Mouse (Mus musculus): ENCODE results near the gene Hmg20a. TPM values are rescaled to one million over a fixed set of nuclear protein-coding genes. Genes with fewer than 3 reads are reported as not detected.

Gene Hmg20a
- polyA plus RNA-seq (2012; ENCODE audit: insufficient read depth, insufficient read length, missing spikeins) = 12.6 and 13.9 TPM in 2 replicates

DNA sequence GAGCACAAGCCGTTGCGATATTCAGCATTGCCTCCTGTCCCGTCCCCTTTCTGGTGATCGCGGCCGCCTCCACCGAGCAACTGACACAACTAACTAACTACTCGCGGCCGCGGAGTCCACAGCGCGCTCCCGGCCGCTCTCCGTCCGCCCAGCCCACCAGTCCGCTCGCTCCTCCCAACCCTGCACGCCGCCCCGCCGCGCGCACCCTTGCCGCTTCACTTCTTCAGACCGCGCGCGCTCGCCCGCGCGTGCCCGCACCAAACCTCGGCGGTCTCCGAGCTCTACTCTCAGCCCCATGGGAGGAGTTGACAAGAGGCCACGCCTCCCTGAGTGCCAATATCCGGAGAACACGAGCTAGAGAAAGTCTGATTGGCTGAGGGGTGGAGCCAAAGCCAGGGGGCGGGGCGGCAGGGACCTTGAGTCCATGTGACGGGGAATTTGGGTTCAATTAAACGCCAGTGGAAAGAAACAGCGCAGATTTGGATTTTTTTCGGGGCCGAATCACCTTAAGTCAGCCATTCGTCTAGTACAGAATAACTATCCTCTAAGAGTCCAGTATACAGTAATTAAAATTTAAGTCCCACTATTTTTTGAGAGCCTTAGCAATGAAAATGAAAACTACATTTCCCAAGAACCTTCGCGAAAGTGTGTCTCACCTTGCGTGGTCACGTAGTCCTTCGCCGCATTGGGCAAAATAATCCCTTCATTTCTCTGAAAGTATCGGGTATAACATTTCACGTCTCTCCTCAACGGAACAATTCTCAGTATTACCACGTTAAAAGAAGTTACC lies at the start of gene Hmg20a, which contains the start of gene Peak1:
Gene Hmg20a, plus strand, starts transcription at position 662 of the 790 bp plus-strand sequence.
Gene Peak1, minus strand, starts transcription at position 120 of the 790 bp plus-strand sequence.
- Histone ChIP-seq H3K4me3 (ENCODE audit: insufficient read depth, low read depth, low read length) (peak within 1 kb of the TSS; percentile 94), H3K27ac (replicated peaks; ENCODE audit: low read depth, low read length) (peak within 1 kb of the TSS; percentile 95), H3K4me1 (ENCODE audit: control insufficient read depth, insufficient read depth, insufficient read length, low read length) (peaks cover 10% of the 10 kb centered on the region)

DNA sequence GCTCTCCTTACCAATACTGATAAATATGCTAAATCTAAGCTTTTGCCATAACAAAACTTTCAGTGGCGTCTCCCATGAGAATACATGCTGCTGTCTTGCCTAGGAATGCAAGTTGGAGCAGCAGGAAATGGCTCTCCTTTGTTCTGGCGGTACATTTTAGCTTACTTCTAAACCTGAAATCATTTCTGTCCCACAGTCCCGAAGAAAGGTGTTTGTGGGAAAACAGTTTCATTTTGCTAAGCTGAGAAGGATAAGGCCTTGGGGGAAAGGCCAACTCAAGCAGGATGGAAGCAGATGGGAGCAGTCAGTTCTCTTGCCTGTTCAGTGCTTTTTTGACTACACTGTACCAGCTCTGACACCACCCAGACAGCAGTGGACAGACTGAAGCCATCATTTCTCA lies 49.6 kb upstream of the Hmg20a start:
- Histone ChIP-seq H3K27ac (replicated peaks; ENCODE audit: low read depth, low read length) (peak overlapping the region; percentile 21), H3K4me1 (ENCODE audit: control insufficient read depth, insufficient read depth, insufficient read length, low read length) (peaks cover 11% of the 10 kb centered on the region), H3K4me3 (ENCODE audit: insufficient read depth, low read depth, low read length) (no peak overlapping the region)

DNA sequence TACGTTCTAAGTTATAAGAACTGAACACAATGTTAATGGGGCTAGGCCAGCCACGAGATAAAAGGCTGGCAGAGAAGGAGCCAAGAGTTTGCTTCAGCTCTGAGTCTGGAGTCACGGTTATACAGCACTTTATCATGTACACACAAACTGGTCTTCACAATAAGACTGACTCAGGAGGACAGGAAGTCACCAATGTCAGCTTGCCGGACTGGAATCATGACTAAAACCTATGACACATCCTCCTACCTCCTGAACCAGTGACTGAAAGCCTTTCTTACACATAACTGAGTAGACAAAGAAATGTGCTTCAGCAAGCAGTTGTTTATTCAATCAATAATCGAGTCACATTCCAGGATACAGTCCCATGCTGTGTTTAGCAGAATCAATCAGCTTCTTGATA lies 47.7 kb upstream of the Hmg20a start:
- no peak overlapping the region for H3K27ac ChIP-seq (replicated peaks; ENCODE audit: low read depth, low read length)
- H3K4me1 ChIP-seq (ENCODE audit: control insufficient read depth, insufficient read depth, insufficient read length, low read length) = peaks cover 16% of the 10 kb centered on the region
- H3K4me3 ChIP-seq (ENCODE audit: insufficient read depth, low read depth, low read length) = no peak overlapping the region

DNA sequence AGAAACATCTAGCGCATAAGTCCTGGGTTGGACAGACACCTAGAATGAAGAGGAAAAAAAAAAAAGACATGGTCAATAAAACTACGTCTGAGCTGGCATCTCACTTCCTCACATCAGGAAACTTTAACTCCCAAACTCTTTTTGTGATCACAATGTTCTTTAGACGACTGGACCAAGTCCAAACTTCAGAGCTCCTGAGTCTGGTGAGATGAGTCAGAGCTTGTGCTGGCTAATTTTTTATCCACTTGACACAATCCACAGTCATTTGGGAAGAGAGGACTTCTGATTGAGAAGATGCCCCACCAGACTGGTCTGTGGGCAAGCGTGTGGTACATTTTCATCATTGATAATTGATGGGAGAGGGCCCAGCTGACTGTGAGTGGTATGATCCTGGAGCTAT lies 44.0 kb upstream of the Hmg20a start:
- H3K4me3 ChIP-seq (ENCODE audit: insufficient read depth, low read depth, low read length) = no peak overlapping the region
- peaks cover 13% of the 10 kb centered on the region for H3K4me1 ChIP-seq (ENCODE audit: control insufficient read depth, insufficient read depth, insufficient read length, low read length)
- H3K27ac ChIP-seq (replicated peaks; ENCODE audit: low read depth, low read length) = no peak overlapping the region

DNA sequence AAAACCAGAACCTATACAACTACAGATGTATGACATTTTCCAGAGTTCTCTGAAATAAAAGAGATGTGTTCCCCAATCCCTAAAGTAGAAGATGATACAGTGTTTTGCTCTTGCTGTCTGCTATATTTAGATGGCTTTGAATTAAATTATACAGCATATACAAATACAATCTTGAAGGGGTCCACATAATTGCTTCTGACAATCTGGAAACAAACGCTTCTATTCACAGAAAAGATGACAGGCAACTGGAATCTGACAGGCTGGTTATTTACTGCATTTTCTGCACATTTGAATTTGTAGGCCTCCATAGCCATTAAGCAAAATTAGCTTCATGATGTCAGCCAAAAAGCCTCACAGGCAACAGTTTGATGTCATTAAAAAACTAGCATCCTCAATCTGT lies 35.6 kb upstream of the Hmg20a start:
- Histone ChIP-seq H3K4me1 (ENCODE audit: control insufficient read depth, insufficient read depth, insufficient read length, low read length) (no peaks in the 10 kb centered on the region), H3K27ac (replicated peaks; ENCODE audit: low read depth, low read length) (no peak overlapping the region), H3K4me3 (ENCODE audit: insufficient read depth, low read depth, low read length) (no peak overlapping the region)

DNA sequence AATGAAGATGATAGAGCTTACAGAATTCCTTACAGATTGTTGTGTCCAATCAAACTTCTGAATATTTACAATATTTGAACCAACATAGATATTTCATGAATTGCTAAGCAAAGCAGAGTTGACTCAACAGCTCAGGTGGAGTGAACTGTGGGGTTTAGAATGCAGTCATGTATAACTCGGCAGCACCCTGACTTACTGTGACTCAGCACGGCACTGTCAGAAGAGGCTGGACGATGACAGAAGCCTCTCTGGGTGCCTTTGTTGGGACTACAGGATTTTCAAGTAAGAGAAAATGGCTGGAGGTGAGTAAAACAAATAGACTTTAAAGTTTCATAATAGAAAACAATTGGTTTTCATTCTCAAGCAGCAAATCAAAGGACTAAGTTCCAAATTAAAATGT lies 25.6 kb upstream of the Hmg20a start:
- no peak overlapping the region for H3K4me3 ChIP-seq (ENCODE audit: insufficient read depth, low read depth, low read length)
- H3K4me1 ChIP-seq (ENCODE audit: control insufficient read depth, insufficient read depth, insufficient read length, low read length) = peaks cover 14% of the 10 kb centered on the region
- H3K27ac ChIP-seq (replicated peaks; ENCODE audit: low read depth, low read length) = no peak overlapping the region

DNA sequence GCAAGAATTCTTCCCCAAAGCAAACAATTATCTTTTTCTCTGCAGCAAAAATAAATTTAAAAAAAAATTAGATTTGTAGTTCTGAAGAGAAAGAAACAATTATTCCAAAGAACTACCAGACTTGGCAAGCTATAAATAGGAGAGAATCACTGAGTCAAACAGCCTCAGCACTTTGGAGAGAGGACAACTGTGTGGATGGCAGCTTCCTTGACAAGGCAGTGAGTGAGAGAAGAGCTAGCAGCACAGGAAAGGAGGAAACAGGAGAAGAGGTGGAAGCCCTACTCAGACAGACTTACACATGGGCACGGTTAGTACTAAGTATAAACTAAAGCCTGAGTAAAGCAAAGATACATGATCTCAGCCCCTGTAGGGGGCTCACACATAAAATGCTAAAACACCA lies 22.1 kb upstream of the Hmg20a start:
- Histone ChIP-seq H3K27ac (replicated peaks; ENCODE audit: low read depth, low read length) (no peak overlapping the region), H3K4me1 (ENCODE audit: control insufficient read depth, insufficient read depth, insufficient read length, low read length) (peaks cover 17% of the 10 kb centered on the region), H3K4me3 (ENCODE audit: insufficient read depth, low read depth, low read length) (no peak overlapping the region)

DNA sequence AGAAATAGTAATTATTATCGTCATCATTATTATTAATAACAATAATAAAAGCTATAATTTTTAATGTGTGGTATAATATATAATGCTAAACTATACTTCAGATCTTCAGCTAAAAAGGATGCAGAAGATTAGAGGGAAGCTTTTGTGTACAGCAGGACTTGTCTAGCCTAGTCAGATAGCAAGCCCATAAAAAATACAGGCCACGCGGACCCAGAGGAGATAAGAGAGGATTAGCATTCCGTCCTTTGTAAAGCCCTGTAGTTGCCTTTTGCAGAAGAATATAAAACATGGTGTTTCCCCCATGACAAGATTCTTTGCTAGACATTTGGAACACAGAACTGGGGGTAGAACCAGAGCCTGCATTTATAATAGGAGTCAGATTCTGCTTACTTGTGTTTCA lies 13.8 kb upstream of the Hmg20a start:
- no peak overlapping the region for H3K4me3 ChIP-seq (ENCODE audit: insufficient read depth, low read depth, low read length)
- no peak overlapping the region for H3K27ac ChIP-seq (replicated peaks; ENCODE audit: low read depth, low read length)
- H3K4me1 ChIP-seq (ENCODE audit: control insufficient read depth, insufficient read depth, insufficient read length, low read length) = peaks cover 10% of the 10 kb centered on the region; the same call in 1 of the 2 replicates

DNA sequence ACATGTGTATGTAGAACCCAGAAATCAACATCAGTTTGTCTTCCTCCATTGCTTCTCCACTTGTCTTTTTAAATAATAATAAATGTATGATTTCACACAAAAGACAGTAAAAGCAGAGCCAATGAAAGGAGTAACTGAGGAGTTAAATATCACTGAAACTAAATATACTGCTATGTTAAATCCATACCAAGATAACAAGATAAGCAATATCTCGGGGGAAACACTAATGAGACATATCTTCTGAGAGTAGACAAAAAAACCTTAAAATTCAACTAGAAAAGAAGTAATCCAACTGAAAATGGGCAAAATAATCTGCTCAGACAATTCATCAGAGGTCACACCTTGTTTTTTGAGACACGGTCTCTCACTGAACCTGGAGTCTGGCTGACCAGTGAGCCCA lies 8.5 kb upstream of the Hmg20a start:
- peaks cover 10% of the 10 kb centered on the region; the same call in 1 of the 2 replicates for H3K4me1 ChIP-seq (ENCODE audit: control insufficient read depth, insufficient read depth, insufficient read length, low read length)
- no peak overlapping the region for H3K4me3 ChIP-seq (ENCODE audit: insufficient read depth, low read depth, low read length)
- H3K27ac ChIP-seq (replicated peaks; ENCODE audit: low read depth, low read length) = no peak overlapping the region

DNA sequence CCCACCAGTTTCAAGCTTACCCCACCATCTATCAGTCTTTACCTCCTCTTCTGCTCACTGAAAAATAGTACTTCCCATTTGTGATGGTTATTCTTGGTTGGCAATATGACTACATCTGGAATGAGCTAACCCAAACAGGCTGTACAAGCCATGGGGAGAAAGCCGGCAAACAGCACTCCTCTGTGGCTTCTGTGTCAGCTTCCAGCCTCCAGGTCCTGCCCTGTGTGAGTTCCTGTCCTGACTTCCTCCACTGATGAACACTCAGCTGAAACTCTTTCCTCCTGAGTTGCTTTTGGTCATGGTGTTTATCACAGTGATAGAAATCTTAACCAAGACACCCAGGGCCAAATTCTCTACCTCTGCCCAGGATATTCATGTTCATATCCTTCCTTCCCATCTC lies 5.7 kb upstream of the Hmg20a start:
- Histone ChIP-seq H3K4me3 (ENCODE audit: insufficient read depth, low read depth, low read length) (no peak overlapping the region), H3K27ac (replicated peaks; ENCODE audit: low read depth, low read length) (peak overlapping the region; percentile 33; the same call in 1 of the 2 replicates), H3K4me1 (ENCODE audit: control insufficient read depth, insufficient read depth, insufficient read length, low read length) (peaks cover 8% of the 10 kb centered on the region; the same call in 1 of the 2 replicates)

DNA sequence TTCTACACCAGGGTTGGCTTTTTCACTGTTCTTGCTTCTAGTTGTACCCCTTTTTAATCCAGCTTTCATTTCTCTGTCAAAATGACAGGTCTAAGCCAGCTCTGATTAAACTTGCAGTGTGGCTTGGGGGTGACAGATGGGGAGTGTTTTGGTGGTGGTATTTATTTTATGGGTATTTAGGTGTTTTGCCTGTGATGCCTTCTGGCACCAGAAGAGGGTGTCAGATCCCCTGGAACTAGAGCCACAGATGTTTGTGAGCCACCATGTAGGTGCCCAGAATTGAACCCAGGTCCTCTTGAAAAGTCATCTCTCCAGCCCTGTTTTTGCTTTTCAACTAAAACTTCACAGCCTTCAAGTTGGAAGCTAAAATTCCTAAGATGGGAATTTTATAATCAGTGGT lies 4.1 kb upstream of the Hmg20a start:
- H3K4me3 ChIP-seq (ENCODE audit: insufficient read depth, low read depth, low read length) = no peak overlapping the region
- no peak overlapping the region for H3K27ac ChIP-seq (replicated peaks; ENCODE audit: low read depth, low read length)
- H3K4me1 ChIP-seq (ENCODE audit: control insufficient read depth, insufficient read depth, insufficient read length, low read length) = peaks cover 5% of the 10 kb centered on the region; the same call in 1 of the 2 replicates

DNA sequence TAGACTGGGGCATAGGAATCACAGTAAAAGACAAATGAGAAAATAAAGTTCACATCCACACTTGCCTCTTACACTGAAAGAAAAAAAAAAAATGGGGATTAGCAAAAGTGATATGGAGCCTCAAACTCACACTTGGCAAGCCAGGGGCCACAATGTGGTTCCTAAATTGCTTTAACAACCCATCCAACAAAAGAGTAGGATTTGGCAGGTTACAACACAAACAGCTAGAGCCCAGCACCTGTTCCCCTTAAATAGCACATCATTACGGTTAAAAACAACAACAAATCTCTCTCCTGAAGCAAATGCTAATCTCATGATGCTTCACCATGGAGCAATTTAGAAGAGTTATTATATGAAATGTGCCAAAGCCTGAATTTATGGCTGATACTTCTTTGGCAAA lies 3.0 kb upstream of the Hmg20a start:
- peaks cover 7% of the 10 kb centered on the region for H3K4me1 ChIP-seq (ENCODE audit: control insufficient read depth, insufficient read depth, insufficient read length, low read length)
- H3K27ac ChIP-seq (replicated peaks; ENCODE audit: low read depth, low read length) = no peak overlapping the region
- no peak overlapping the region for H3K4me3 ChIP-seq (ENCODE audit: insufficient read depth, low read depth, low read length)

DNA sequence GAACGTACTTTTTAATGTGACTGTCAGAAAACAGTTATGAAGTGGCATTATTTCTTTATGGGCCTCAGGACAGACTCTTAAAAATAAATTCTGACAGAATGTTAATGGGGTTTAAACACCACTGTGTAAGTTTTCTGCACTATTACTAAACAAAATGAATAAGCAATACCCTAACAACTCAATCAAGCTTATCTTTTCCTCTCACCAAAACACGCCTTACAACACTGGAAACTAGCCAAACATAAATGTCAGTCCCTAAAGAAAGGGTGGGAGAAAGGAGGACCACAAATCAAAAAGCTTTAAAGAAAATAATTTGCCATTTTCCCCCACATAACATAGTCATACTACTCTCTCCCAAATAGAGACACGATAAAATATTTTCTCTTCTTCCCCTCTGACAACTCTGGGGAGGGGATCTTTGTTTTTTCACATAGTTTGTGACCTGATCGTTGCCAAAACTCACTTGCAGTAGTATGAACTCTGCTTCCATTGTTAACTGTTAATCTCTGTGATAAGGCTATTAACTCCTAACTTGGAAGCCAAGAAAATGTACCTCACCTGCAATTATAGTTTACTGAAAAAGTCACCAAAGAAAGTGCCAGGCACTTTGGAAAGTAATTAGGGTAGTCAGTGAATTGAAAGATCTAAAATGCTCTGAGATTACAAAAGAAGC lies 2.3 kb upstream of the Hmg20a start:
- no peak overlapping the region; the same call in 1 of the 2 replicates for H3K4me3 ChIP-seq (ENCODE audit: insufficient read depth, low read depth, low read length)
- H3K4me1 ChIP-seq (ENCODE audit: control insufficient read depth, insufficient read depth, insufficient read length, low read length) = peaks cover 10% of the 10 kb centered on the region
- no peak overlapping the region for H3K27ac ChIP-seq (replicated peaks; ENCODE audit: low read depth, low read length)

DNA sequence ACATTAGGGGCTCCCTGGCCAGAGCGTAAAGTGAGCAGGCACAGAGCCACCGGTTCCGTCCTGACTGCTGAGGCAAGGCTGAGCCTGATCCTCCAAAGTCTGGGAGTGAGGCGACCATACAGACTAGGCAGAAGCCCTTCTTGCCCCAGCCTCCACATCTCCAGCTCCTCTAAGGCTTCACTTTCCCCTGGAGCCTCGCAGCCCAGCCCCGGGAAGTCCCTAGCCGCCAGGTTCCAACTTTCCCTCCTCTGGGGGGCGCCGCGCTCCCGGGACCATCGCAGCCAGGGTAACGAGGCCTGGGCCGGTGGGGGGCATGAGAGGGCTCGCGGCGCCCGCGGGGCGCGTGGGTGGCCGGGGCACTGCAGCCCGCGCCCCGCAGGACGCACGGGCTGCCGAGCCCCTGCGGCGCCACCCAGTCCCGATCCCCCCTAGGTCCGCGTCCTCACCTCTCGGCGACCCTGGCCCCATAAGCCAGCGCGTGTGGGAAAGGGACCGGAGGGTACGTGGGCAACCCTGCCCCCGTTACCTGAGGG lies 928 bp upstream of the Hmg20a start:
- H3K27ac ChIP-seq (replicated peaks; ENCODE audit: low read depth, low read length) = peak overlapping the region; percentile 71
- H3K4me3 ChIP-seq (ENCODE audit: insufficient read depth, low read depth, low read length) = peak overlapping the region; percentile 74
- peaks cover 13% of the 10 kb centered on the region for H3K4me1 ChIP-seq (ENCODE audit: control insufficient read depth, insufficient read depth, insufficient read length, low read length)

DNA sequence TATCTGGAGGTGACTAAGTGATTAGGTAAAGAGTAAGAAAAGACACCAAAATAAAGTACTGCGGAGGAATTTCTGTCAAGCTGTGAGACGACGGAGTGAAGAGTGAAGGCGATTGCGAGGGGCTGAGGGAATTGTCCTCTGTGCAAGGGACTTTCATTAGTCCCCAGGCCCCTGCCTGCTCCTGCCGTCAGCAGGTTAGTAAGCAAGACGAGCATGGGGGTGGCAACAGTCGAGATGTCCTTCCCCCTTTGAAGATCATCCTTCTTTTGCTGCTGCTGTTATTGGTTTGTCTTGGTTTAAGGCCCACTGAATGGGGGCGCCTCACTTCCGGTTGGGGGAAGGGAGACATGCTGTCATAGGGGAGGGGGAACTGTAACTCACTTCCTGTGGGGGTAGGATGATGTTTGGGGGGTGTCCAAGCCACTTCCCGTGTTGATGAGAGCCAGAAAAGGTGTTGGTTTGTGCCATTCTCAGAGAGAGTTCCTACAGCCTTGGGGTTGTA lies 380 bp downstream of the Hmg20a start:
- Histone ChIP-seq H3K27ac (replicated peaks; ENCODE audit: low read depth, low read length) (peak overlapping the region; percentile 95), H3K4me1 (ENCODE audit: control insufficient read depth, insufficient read depth, insufficient read length, low read length) (peaks cover 10% of the 10 kb centered on the region), H3K4me3 (ENCODE audit: insufficient read depth, low read depth, low read length) (peak overlapping the region; percentile 94)
